Mouse (Mus musculus): ENCODE measurements around the gene Paxip1.

Paxip1 gene

GRCm38 (mm10) chr5:27791303-27792172 is at the start of gene Paxip1:
Gene Paxip1, minus strand, starts transcription at chr5:27791691.
- DNase-seq (ENCODE audit: low read depth in 2 of 2, low spot score in 2 of 2): peak; percentile 93 to 95

GRCm38 (mm10) chr5:27838061-27838460 is 46.6 kb upstream of the Paxip1 start:
- DNase-seq (ENCODE audit: low read depth in 2 of 2, low spot score in 2 of 2): no peak

- no peak for DNase-seq (ENCODE audit: low read depth in 2 of 2, low spot score in 2 of 2)
Observed at GRCm38 (mm10) chr5:27835096-27835495, 43.6 kb upstream of the Paxip1 start.

- no peak for DNase-seq (ENCODE audit: low read depth in 2 of 2, low spot score in 2 of 2)
Observed at GRCm38 (mm10) chr5:27827971-27828370, 36.5 kb upstream of the Paxip1 start.

- no peak for DNase-seq (ENCODE audit: low read depth in 2 of 2, low spot score in 2 of 2)
Observed at GRCm38 (mm10) chr5:27821161-27821560, 29.7 kb upstream of the Paxip1 start.

- no peak for DNase-seq (ENCODE audit: low read depth in 2 of 2, low spot score in 2 of 2)
Observed at GRCm38 (mm10) chr5:27818840-27819672, 27.6 kb upstream of the Paxip1 start.

- no peak for DNase-seq (ENCODE audit: low read depth in 2 of 2, low spot score in 2 of 2)
Observed at GRCm38 (mm10) chr5:27814282-27814681, 22.8 kb upstream of the Paxip1 start.

- peak; percentile 81 to 89 for DNase-seq (ENCODE audit: low read depth in 2 of 2, low spot score in 2 of 2)
Observed at GRCm38 (mm10) chr5:27793923-27794322, 2.4 kb upstream of the Paxip1 start.

GRCm38 (mm10) chr5:27792531-27793205 is 1.2 kb upstream of the Paxip1 start:
- DNase-seq (ENCODE audit: low read depth in 2 of 2, low spot score in 2 of 2): no peak

- no peak for DNase-seq (ENCODE audit: low read depth in 2 of 2, low spot score in 2 of 2)
Observed at GRCm38 (mm10) chr5:27792173-27792470, 631 bp upstream of the Paxip1 start.

- DNase-seq (ENCODE audit: low read depth in 2 of 2, low spot score in 2 of 2): peak in 1 of 2 experiments; percentile 1
Observed at GRCm38 (mm10) chr5:27790910-27791288, 592 bp downstream of the Paxip1 start.

- DNase-seq (ENCODE audit: low read depth in 2 of 2, low spot score in 2 of 2): no peak
Observed at GRCm38 (mm10) chr5:27790086-27790909, 1.2 kb downstream of the Paxip1 start.

GRCm38 (mm10) chr5:27789586-27789985 is 1.9 kb downstream of the Paxip1 start:
- no peak for DNase-seq (ENCODE audit: low read depth in 2 of 2, low spot score in 2 of 2)

GRCm38 (mm10) chr5:27783381-27783780 is 8.1 kb downstream of the Paxip1 start:
- DNase-seq (ENCODE audit: low read depth in 2 of 2, low spot score in 2 of 2): no peak

- no peak for DNase-seq (ENCODE audit: low read depth in 2 of 2, low spot score in 2 of 2)
Observed at GRCm38 (mm10) chr5:27767948-27768347, 23.5 kb downstream of the Paxip1 start.

- no peak for DNase-seq (ENCODE audit: low read depth in 2 of 2, low spot score in 2 of 2)
Observed at GRCm38 (mm10) chr5:27765780-27766179, 25.7 kb downstream of the Paxip1 start.

- DNase-seq (ENCODE audit: low read depth in 2 of 2, low spot score in 2 of 2): no peak
Observed at GRCm38 (mm10) chr5:27744944-27745343, 46.5 kb downstream of the Paxip1 start.

- no peak for DNase-seq (ENCODE audit: low read depth in 2 of 2, low spot score in 2 of 2)
Observed at GRCm38 (mm10) chr5:27739216-27739615, 52.3 kb downstream of the Paxip1 start.

- DNase-seq (ENCODE audit: low read depth in 2 of 2, low spot score in 2 of 2): no peak
Observed at GRCm38 (mm10) chr5:27737168-27737567, 54.3 kb downstream of the Paxip1 start.

GRCm38 (mm10) chr5:27732288-27732868 is 59.1 kb downstream of the Paxip1 start:
- no peak for DNase-seq (ENCODE audit: low read depth in 2 of 2, low spot score in 2 of 2)
